Mouse (Mus musculus) heart, embryonic 12.5 days (tissue): Measurements from ENCODE around the gene 4930402F06Rik. TPM values are rescaled to one million over a fixed set of nuclear protein-coding genes. Genes with fewer than 3 reads are reported as not detected.

Experiments
- ATAC-seq: fragments of 200-750 bp; cut with Nextera tagmentation; 2 replicates; pipeline ENCODE4 v1.8.0; 2017; ENCODE audit warnings: moderate TSS enrichment, moderate library complexity; ENCODE audit not compliant: insufficient number of reproducible peaks, low FRiP score
- H3K27ac ChIP-seq: fragments of 300-500 bp; sonication (generic); 2 replicates; pipeline ENCODE4 v1.5.1; 2016; ENCODE audit warnings: mild to moderate bottlenecking, moderate library complexity; ENCODE audit not compliant: poor library complexity, severe bottlenecking
- H3K27me3 ChIP-seq: fragments of 300-500 bp; sonication (generic); replicated peaks from 2 replicates; pipeline ENCODE4 v1.6.1; 2016; ENCODE audit warnings: mild to moderate bottlenecking, moderate library complexity
- H3K36me3 ChIP-seq: fragments of 300-500 bp; sonication (generic); 2 replicates; pipeline ENCODE4 v1.6.1; 2016; ENCODE audit warnings: mild to moderate bottlenecking, moderate library complexity
- H3K4me1 ChIP-seq: fragments of 300-500 bp; sonication (generic); replicated peaks from 2 replicates; pipeline ENCODE4 v1.6.1; 2016; ENCODE audit warnings: mild to moderate bottlenecking
- H3K4me2 ChIP-seq: fragments of 300-500 bp; sonication (generic); 2 replicates; pipeline ENCODE4 v1.6.1; 2016; ENCODE audit warnings: mild to moderate bottlenecking, moderate library complexity
- H3K4me3 ChIP-seq: fragments of 300-500 bp; sonication (generic); 2 replicates; pipeline ENCODE4 v1.5.1; 2016; ENCODE audit warnings: mild to moderate bottlenecking
- H3K9ac ChIP-seq: fragments of 300-500 bp; sonication (generic); 2 replicates; pipeline ENCODE4 v1.6.1; 2016; ENCODE audit warnings: mild to moderate bottlenecking, moderate library complexity
- H3K9me3 ChIP-seq: fragments of 300-500 bp; sonication (generic); replicated peaks from 2 replicates; pipeline ENCODE4 v1.6.1; 2016; ENCODE audit warnings: mild to moderate bottlenecking, moderate library complexity
- WGBS: fragments of 180-500 bp; shearing (Covaris S2); methylation state at CpG from one replicate; pipeline ENCODE4 v1.1.7; 2016; 5-methylcytosine and 5-hydroxymethylcytosine counted together
- polyA plus RNA-seq: library from polyadenylated mRNA; unstranded; fragments of >200 nt; fragmentation: Nextera tagmentation; extraction: Ambion mirVana; gene quantifications from 2 replicates; pipeline ENCODE4 v1.2.1, GENCODE M21; 2016

4930402F06Rik gene
- polyA plus RNA-seq, 1 experiment from 2014 or later, result not detected

DNA sequence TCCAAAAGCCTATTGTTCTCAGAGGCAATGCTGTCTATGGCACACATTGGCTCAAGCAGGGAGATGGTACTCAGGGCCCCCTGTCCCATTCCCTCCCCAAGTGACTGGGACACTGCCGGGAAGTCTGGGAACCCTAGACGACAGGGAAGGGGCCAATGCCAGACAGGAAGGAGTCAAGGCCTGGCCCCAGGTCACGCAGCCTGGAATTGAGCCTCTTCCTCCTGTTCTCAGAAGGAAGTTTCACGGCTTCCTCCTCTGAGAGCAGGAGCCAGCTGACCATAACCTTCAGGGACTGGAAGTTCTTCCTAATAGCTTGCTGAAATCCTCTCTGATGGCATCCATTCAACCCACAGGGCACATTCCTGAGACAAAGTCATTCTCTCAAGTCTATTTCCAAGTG, 36.5 kb upstream of the 4930402F06Rik start:
- Histone ChIP-seq H3K9ac (no peak overlapping the region), H3K27me3 (no peaks in the 10 kb centered on the region), H3K36me3 (peaks cover 7% of the 10 kb centered on the region; the same call in 1 of the 2 replicates), H3K4me3 (no peak overlapping the region), H3K4me2 (no peak overlapping the region), H3K4me1 (peaks cover 49% of the 10 kb centered on the region), H3K9me3 (no peaks in the 10 kb centered on the region), H3K27ac (peak overlapping the region; percentile 60)
- ATAC-seq, result peak; percentile 20; the same call in 1 of the 2 replicates
- 46% methylated on average over 4 of the region's 4 CpGs for WGBS

DNA sequence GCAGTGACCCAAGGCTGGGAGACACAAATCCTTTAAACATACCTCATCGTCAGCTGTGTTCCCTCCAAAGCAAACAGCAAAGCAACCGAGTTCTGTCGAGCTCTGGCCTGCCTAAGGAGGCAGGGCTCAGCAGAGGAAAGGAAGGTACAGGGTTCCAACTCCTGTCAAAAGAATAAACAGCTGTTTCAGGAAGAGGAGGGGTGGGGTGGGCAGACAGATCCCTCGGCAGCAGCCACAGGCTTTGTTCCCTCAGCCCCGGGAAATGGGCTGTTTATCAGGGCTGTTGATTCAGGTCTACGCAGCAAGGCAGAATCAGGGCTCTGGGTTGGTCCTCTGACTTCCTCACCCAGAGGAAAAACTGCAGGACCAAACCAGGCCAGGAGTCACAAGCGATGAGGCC, 35.5 kb upstream of the 4930402F06Rik start:
- Histone ChIP-seq H3K4me3 (peak overlapping the region; percentile 29), H3K27ac (peak overlapping the region; percentile 60), H3K4me2 (peak overlapping the region; percentile 62), H3K4me1 (peaks cover 58% of the 10 kb centered on the region), H3K36me3 (peaks cover 7% of the 10 kb centered on the region; the same call in 1 of the 2 replicates), H3K9me3 (no peaks in the 10 kb centered on the region), H3K27me3 (no peaks in the 10 kb centered on the region), H3K9ac (peak overlapping the region; percentile 56; the same call in 1 of the 2 replicates)
- peak; percentile 69; the same call in 1 of the 2 replicates for ATAC-seq
- 24% methylated on average over 7 of the region's 7 CpGs for WGBS

DNA sequence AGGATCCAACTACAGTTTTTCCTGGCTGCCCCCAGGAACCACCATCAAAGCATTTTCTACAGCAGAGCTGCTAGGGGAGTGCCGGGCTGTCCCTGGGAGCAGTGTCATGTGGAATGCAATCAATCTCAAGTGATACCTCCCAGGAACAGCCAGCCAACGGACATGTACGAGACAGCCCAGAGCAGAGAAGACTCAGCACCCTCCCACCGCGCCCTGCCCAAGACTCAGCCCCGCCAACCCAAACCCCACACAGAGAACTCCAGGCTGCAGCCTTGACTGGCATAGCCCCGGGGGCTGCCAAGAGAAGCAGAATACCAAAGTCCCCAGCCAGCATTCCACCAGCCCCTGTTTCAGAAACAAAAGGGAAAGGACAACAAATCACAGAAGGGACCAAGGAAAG, 35.0 kb upstream of the 4930402F06Rik start:
- WGBS, result 18% methylated on average over 7 of the region's 7 CpGs
- Histone ChIP-seq H3K4me3 (peak overlapping the region; percentile 29), H3K4me2 (peak overlapping the region; percentile 62), H3K9me3 (no peaks in the 10 kb centered on the region), H3K27me3 (no peaks in the 10 kb centered on the region), H3K4me1 (peaks cover 58% of the 10 kb centered on the region), H3K9ac (peak overlapping the region; percentile 56; the same call in 1 of the 2 replicates), H3K27ac (peak overlapping the region; percentile 60), H3K36me3 (peaks cover 7% of the 10 kb centered on the region; the same call in 1 of the 2 replicates)
- ATAC-seq, result 0 out of 2 replicates have a peak, but pooled peaks have one; percentile 17

DNA sequence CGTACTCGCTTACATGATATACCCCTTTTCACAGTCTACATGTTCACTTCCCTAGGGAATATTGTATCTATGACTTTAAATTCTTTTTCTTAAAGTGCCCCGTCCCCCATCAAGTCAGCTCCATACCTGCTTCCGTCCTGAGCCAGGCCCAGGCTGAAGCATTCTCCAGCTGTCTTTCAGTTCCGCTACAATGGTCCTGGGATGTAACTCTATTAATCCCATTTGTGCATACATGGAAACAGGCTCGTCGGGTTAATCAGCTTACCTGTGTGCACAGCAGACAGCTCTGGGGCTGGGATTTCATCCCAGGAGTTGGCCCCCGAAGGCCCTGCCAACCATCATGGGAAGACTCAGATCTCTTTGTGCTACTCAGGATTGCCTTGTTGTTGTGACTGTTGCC, 33.8 kb upstream of the 4930402F06Rik start:
- H3K9me3 ChIP-seq, result no peaks in the 10 kb centered on the region
- no peaks in the 10 kb centered on the region for H3K27me3 ChIP-seq
- no peak overlapping the region for H3K4me2 ChIP-seq
- 89% methylated on average over 8 of the region's 8 CpGs for WGBS
- no peak overlapping the region for H3K4me3 ChIP-seq
- no peak overlapping the region for H3K9ac ChIP-seq
- peaks cover 59% of the 10 kb centered on the region for H3K4me1 ChIP-seq
- ATAC-seq, result no peak
- H3K36me3 ChIP-seq, result peaks cover 7% of the 10 kb centered on the region; the same call in 1 of the 2 replicates
- no peak overlapping the region for H3K27ac ChIP-seq

DNA sequence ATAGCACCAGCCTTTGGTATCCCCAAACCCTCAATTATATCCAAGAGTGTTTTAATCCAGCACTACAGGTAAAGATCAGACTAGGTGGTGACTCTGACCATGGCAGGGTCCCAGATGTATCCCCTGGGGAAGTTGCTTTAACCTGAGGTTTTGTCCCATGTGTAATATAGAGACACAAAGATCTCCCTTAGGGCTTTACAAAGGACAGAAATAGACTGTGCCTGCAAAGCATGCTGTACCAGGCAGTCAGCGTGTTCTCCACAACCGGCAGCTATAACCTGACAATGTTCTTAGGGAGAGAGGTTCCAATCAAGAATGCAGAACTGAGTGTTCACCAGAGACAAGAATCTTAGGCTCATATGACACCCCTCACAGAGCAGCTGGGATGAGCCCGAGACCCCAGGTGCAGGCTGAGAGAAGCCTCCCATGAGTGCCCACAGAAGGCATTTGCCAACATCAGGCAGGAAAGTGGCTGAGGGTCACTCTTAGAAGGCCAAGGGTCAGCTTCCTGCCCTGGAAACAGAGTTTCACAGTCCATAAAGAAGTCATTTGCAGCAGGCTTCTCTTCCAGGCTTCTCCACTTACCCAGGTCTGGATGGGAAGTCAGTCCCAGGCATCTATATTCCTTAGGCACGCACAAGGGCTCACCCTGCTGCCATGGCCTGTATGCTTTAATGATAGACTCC, 31.8 kb upstream of the 4930402F06Rik start:
- no peak overlapping the region for H3K9ac ChIP-seq
- no peak overlapping the region for H3K4me2 ChIP-seq
- H3K36me3 ChIP-seq, result peaks cover 15% of the 10 kb centered on the region
- no peaks in the 10 kb centered on the region for H3K27me3 ChIP-seq
- H3K27ac ChIP-seq, result no peak overlapping the region
- WGBS, result 66% methylated on average over 4 of the region's 4 CpGs
- H3K4me3 ChIP-seq, result no peak overlapping the region
- peaks cover 48% of the 10 kb centered on the region for H3K4me1 ChIP-seq
- ATAC-seq, result no peak
- no peaks in the 10 kb centered on the region for H3K9me3 ChIP-seq

DNA sequence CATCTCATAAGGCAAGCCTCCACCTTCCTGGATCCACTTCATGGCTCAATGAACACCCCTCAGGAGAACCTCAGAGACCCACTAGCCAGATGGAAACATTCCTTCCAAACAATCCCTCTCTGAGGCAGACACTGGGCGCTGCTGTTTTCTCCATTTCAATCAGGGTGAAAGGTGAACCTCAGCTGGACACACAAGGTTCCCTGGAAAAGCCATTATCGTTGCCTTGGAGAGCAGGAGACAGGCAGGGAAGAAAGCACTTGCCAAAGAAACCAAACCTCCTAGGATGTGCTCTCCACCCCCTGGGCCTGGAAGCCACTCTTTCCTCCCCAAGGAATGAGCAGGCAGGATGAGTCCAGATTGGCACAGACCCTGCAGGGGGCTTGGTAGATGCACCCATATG, 30.6 kb upstream of the 4930402F06Rik start:
- 70% methylated on average over 2 of the region's 2 CpGs for WGBS
- no peak overlapping the region for H3K4me3 ChIP-seq
- H3K36me3 ChIP-seq, result peaks cover 26% of the 10 kb centered on the region
- no peaks in the 10 kb centered on the region for H3K27me3 ChIP-seq
- peaks cover 36% of the 10 kb centered on the region for H3K4me1 ChIP-seq
- ATAC-seq, result no peak
- H3K27ac ChIP-seq, result no peak overlapping the region
- H3K9ac ChIP-seq, result no peak overlapping the region
- no peak overlapping the region for H3K4me2 ChIP-seq
- no peaks in the 10 kb centered on the region for H3K9me3 ChIP-seq

DNA sequence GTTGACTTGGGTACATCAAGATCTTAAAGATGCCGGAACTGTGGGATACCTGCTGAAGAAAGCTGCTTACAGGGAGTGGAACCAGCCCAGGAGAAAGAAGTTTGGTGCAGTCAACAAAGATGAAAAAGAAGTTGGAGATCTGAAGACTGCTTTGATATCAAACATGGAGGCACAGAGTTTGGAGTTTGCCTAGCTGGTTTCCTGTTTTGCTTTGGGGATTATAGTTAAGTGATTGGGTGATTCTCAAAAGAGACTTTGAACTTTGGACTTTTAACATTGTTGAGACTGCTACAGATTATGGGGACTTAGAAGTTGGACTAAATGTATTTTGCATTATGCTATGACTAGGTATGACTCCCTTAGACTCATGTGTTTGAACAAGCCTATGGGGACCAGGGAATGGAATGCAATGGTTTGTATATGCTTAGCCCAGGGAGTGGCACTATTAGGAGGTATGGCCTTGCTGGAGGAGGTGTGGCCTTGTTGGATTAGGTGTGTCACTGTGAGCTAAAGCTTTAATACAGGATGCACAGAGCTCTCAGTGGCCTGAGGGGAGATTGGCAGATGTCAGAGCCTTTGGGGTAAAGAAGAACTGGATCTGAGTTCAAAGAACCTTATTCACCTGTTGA, 26.9 kb upstream of the 4930402F06Rik start:
- Histone ChIP-seq H3K36me3 (peaks cover 56% of the 10 kb centered on the region), H3K4me1 (peaks cover 20% of the 10 kb centered on the region), H3K9ac (no peak overlapping the region), H3K27ac (no peak overlapping the region), H3K4me3 (no peak overlapping the region), H3K27me3 (no peaks in the 10 kb centered on the region), H3K4me2 (no peak overlapping the region), H3K9me3 (peaks cover 7% of the 10 kb centered on the region)
- 91% methylated on average over 1 of the region's 1 CpGs for WGBS
- no peak for ATAC-seq

DNA sequence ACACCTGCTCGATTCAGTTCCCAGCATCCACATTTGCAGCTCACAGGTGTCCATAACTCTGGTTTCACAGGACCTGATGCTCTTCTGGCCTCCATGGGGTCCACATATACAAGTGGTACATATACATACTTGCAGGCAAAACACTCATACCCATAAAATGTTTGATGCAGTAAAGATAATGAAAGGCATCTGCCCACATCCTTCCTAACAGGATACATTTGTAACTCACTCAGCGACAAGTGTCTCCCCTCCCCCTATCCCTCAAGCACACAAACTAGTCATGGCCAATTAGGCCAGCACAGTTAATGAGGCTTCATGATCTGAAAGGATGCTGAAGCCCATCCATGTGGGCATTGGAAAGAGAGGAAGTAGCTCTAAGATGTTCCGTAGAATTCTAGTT, 25.4 kb upstream of the 4930402F06Rik start:
- H3K36me3 ChIP-seq, result peaks cover 58% of the 10 kb centered on the region
- WGBS, result 90% methylated on average over 3 of the region's 3 CpGs

DNA sequence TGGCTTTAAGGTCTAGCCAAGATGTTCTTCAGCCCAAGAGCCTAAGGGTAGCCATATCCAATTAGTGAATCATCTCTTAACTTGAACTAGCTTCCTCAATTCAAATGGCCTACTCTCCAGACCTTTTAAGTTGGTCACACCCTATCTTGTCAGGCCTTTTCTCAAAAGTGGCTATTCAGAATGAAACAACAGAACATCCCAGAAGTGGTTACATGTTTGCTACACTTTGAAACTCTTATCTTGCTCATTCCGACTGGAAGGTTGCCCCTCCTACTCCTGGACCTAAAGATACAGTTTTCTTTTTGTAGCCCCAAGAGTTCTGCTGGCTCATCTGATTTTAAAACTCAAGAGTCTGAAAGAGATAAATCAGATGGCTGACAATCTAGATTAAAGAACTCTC, 23.7 kb upstream of the 4930402F06Rik start:
- no peaks in the 10 kb centered on the region for H3K27me3 ChIP-seq
- H3K4me2 ChIP-seq, result no peak overlapping the region
- ATAC-seq, result no peak
- H3K9me3 ChIP-seq, result peaks cover 8% of the 10 kb centered on the region
- 56% methylated on average over 1 of the region's 1 CpGs for WGBS
- no peak overlapping the region for H3K4me3 ChIP-seq
- no peak overlapping the region for H3K9ac ChIP-seq
- H3K36me3 ChIP-seq, result peaks cover 57% of the 10 kb centered on the region
- no peak overlapping the region for H3K27ac ChIP-seq
- 0 out of 2 replicates have a peak, but pooled peaks cover 13% of the 10 kb centered on the region for H3K4me1 ChIP-seq

More for the DNA sequence above, 25.4 kb upstream of the 4930402F06Rik start:
- Histone ChIP-seq H3K4me3 (no peak overlapping the region), H3K9me3 (peaks cover 8% of the 10 kb centered on the region), H3K27me3 (no peaks in the 10 kb centered on the region), H3K4me2 (no peak overlapping the region), H3K9ac (no peak overlapping the region), H3K27ac (no peak overlapping the region), H3K4me1 (0 out of 2 replicates have a peak, but pooled peaks cover 8% of the 10 kb centered on the region)
- no peak for ATAC-seq

DNA sequence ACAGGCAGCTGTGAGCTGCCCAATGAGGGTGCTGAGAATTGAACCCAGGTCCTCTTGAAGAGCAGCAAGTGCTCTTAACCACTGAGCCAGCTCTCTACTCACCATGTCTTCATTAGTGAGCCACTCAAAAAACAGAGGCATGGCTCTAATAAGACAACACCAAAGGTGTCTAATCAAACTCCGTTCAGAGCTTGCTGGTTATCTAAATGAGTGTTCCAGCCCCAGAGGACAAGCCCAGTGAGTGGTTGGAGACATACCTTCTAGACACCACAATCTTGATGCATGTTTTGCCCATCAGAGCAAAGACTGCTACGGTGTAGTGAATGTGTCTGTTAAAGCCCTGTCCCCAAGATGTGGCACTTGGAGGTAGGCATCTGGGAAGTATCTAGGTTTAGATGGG, 22.7 kb upstream of the 4930402F06Rik start:
- ATAC-seq, result no peak
- 0 out of 2 replicates have a peak, but pooled peaks cover 9% of the 10 kb centered on the region for H3K4me1 ChIP-seq
- peaks cover 8% of the 10 kb centered on the region for H3K9me3 ChIP-seq
- H3K27ac ChIP-seq, result no peak overlapping the region
- no peak overlapping the region for H3K4me2 ChIP-seq
- peaks cover 53% of the 10 kb centered on the region for H3K36me3 ChIP-seq
- no peak overlapping the region for H3K4me3 ChIP-seq
- H3K27me3 ChIP-seq, result no peaks in the 10 kb centered on the region
- 86% methylated on average over 2 of the region's 2 CpGs for WGBS
- no peak overlapping the region for H3K9ac ChIP-seq

DNA sequence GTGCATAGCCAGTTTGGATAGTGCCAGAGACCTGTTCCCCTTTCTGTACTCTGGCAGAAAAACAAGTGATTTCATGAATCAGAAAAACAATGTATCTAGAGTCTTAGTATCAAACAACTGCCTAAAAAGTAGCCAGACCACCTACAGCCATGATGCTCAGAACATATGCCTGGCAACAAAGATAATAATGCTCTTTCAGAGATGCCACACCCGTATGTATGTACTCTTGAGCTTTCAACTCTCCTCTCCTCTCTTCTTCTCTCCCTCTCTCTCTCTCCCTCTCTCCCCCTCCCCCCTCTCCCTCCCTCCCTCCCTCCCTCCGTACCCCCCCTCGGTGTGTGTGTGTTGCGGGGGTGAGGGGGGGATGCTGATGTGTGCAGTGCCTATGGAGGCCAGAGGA, 22.3 kb upstream of the 4930402F06Rik start:
- Histone ChIP-seq H3K9me3 (peaks cover 8% of the 10 kb centered on the region), H3K9ac (no peak overlapping the region), H3K4me1 (0 out of 2 replicates have a peak, but pooled peaks cover 9% of the 10 kb centered on the region), H3K4me3 (no peak overlapping the region), H3K27ac (no peak overlapping the region), H3K27me3 (no peaks in the 10 kb centered on the region), H3K4me2 (no peak overlapping the region), H3K36me3 (peaks cover 53% of the 10 kb centered on the region)
- 93% methylated on average over 4 of the region's 4 CpGs for WGBS
- ATAC-seq, result no peak
